Mouse (Mus musculus): Measurements from ENCODE around the gene Cpa1. TPM values are rescaled to one million over a fixed set of nuclear protein-coding genes. Genes with fewer than 3 reads are reported as not detected.

Cpa1 gene
- total and polyA plus RNA-seq, 3 experiments = not detected

DNA sequence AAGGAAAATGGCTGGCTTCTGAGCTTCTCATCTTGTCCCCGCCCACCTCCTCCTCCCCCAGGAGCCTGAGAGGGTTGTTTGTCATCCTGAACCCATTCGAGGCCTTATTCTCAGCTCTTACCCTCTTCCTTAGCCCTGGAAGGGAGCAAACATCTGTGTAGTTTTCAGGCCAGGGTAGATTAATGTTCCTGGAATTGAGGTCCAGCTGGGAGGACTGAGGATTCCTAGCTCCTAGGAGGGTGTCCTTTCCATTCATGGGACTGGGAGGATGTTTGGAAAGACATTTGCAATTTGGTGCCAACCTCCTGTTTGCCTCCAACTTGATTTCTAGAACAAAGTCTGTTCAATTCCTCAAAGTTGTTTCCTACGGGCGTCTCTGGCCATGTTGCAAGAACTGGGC, 18.4 kb upstream of the Cpa1 start:
- TF ChIP-seq POLR2AphosphoS2 (IDR thresholded peaks at IDR 0.05; ENCODE audit: low read length) (no peak), MAZ (IDR thresholded peaks at IDR 0.05; ENCODE audit: low read depth, low read length) (no peak), BHLHE40 (IDR thresholded peaks at IDR 0.05; ENCODE audit: borderline replicate concordance, low read depth, low read length) (no peak), CHD2 (IDR thresholded peaks at IDR 0.05; ENCODE audit: low read length) (no peak), NELFE (IDR thresholded peaks at IDR 0.05; ENCODE audit: low read depth, low read length) (no peak), TAL1 (IDR thresholded peaks at IDR 0.05; ENCODE audit: low read length) (no peak), HCFC1 (IDR thresholded peaks at IDR 0.05; ENCODE audit: low read depth, low read length) (no peak), E2F4 (IDR thresholded peaks at IDR 0.05; ENCODE audit: borderline replicate concordance, low read depth, low read length) (no peak), CHD1 (IDR thresholded peaks at IDR 0.05; ENCODE audit: low read depth, low read length) (no peak), ZMIZ1 (IDR thresholded peaks at IDR 0.05; ENCODE audit: low read depth, low read length) (no peak), ETS1 (IDR thresholded peaks at IDR 0.05; ENCODE audit: low read depth, low read length) (no peak), MXI1 (IDR thresholded peaks at IDR 0.05; ENCODE audit: low read depth, low read length) (no peak), UBTF (IDR thresholded peaks at IDR 0.05; ENCODE audit: borderline replicate concordance, insufficient read depth, low read depth, low read length) (no peak), MEF2A (IDR thresholded peaks at IDR 0.05; ENCODE audit: extremely low read depth, insufficient replicate concordance, low read depth, low read length, poor library complexity, severe bottlenecking) (no peak), SIN3A (IDR thresholded peaks at IDR 0.05; ENCODE audit: low read length) (no peak), MYB (IDR thresholded peaks at IDR 0.05; ENCODE audit: low read depth, low read length) (no peak), USF1 (IDR thresholded peaks at IDR 0.05; ENCODE audit: low read depth, low read length) (no peak), CTCF (IDR thresholded peaks at IDR 0.05 in 2 of 3, conservative IDR thresholded peaks at IDR 0.05 in 1 of 3; ENCODE audit: control insufficient read depth in 1 of 3, insufficient read depth in 1 of 3, low read depth in 2 of 3, low read length in 3 of 3, poor library complexity in 1 of 3, severe bottlenecking in 1 of 3) (no peak), GATA1 (IDR thresholded peaks at IDR 0.05; ENCODE audit: low read depth, low read length) (no peak)

DNA sequence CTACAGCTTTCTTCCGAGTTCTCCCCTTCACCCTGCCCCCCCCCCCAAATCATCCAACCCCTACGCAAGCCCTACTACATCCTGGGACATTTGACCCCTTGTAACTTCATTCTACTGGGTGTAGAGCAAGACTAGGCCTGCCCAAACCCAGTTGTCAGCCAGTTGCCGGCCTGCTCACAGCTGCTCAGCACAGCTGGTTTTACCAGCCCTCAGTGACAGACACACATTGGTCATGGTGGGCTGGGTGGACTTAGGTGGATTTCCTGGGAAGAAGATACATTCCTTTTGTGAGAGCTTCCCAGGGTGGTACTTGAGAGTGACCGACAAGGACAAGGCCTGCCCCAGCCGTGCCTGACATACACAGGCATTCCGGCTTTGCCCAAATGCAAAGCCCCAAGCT, 18.0 kb upstream of the Cpa1 start:
- DNase-seq (ENCODE audit: low read depth, low spot score) = no peak
- Histone ChIP-seq H3K36me3 (ENCODE audit: control insufficient read depth in 1 of 2, insufficient read depth in 2 of 2, low read length in 2 of 2) (0 out of 4 replicates have a peak, but pooled peaks cover 0 to 2% of the 10 kb centered on the region in 2 experiments), H3K79me2 (ENCODE audit: control insufficient read depth, insufficient read depth, low read length, poor library complexity) (no peaks in the 10 kb centered on the region), H3K9ac (ENCODE audit: control insufficient read depth, low read depth, low read length, poor library complexity, severe bottlenecking) (no peak overlapping the region), H3K27me3 (ENCODE audit: control insufficient read depth in 1 of 2, insufficient read depth in 2 of 2, low read length in 2 of 2) (peaks cover 0 to 3% of the 10 kb centered on the region in 2 experiments; a peak in 2 of 4 replicates), H3K4me1 (ENCODE audit: control insufficient read depth in 1 of 2, insufficient read depth in 2 of 2, low read length in 2 of 2) (peaks cover 0 to 4% of the 10 kb centered on the region in 2 experiments; a peak in 1 of 4 replicates), H3K27ac (ENCODE audit: control insufficient read depth, low read depth, low read length) (no peak overlapping the region), H3K4me3 (ENCODE audit: control insufficient read depth in 1 of 2, insufficient read depth in 1 of 2, low read depth in 2 of 2, low read length in 2 of 2) (no peak overlapping the region), H3K9me3 (replicated peaks; ENCODE audit: insufficient read depth, low read length) (no peaks in the 10 kb centered on the region)
- TF ChIP-seq CHD2 (IDR thresholded peaks at IDR 0.05; ENCODE audit: low read length) (no peak), UBTF (IDR thresholded peaks at IDR 0.05; ENCODE audit: borderline replicate concordance, insufficient read depth, low read depth, low read length) (no peak), MAX (IDR thresholded peaks at IDR 0.05; ENCODE audit: low read length) (no peak), USF1 (IDR thresholded peaks at IDR 0.05; ENCODE audit: low read depth, low read length) (no peak), NRF1 (IDR thresholded peaks at IDR 0.05; ENCODE audit: insufficient read depth, low read depth, low read length, poor library complexity, severe bottlenecking) (no peak), HCFC1 (IDR thresholded peaks at IDR 0.05; ENCODE audit: low read depth, low read length) (no peak), BHLHE40 (IDR thresholded peaks at IDR 0.05; ENCODE audit: borderline replicate concordance, low read depth, low read length) (no peak), POLR2AphosphoS2 (IDR thresholded peaks at IDR 0.05; ENCODE audit: low read length) (no peak)

More for the DNA sequence above, 18.4 kb upstream of the Cpa1 start:
- no peak for DNase-seq (ENCODE audit: low read depth, low spot score)
- Histone ChIP-seq H3K27ac (ENCODE audit: control insufficient read depth, low read depth, low read length) (no peak overlapping the region), H3K36me3 (ENCODE audit: control insufficient read depth in 1 of 2, insufficient read depth in 2 of 2, low read length in 2 of 2) (0 out of 4 replicates have a peak, but pooled peaks cover 0 to 2% of the 10 kb centered on the region in 2 experiments), H3K9me3 (replicated peaks; ENCODE audit: insufficient read depth, low read length) (no peaks in the 10 kb centered on the region), H3K4me3 (ENCODE audit: control insufficient read depth in 1 of 2, insufficient read depth in 1 of 2, low read depth in 2 of 2, low read length in 2 of 2) (no peak overlapping the region), H3K4me1 (ENCODE audit: control insufficient read depth in 1 of 2, insufficient read depth in 2 of 2, low read length in 2 of 2) (peaks cover 0 to 4% of the 10 kb centered on the region in 2 experiments; a peak in 1 of 4 replicates), H3K9ac (ENCODE audit: control insufficient read depth, low read depth, low read length, poor library complexity, severe bottlenecking) (no peak overlapping the region), H3K27me3 (ENCODE audit: control insufficient read depth in 1 of 2, insufficient read depth in 2 of 2, low read length in 2 of 2) (peaks cover 0 to 3% of the 10 kb centered on the region in 2 experiments; a peak in 2 of 4 replicates), H3K79me2 (ENCODE audit: control insufficient read depth, insufficient read depth, low read length, poor library complexity) (no peaks in the 10 kb centered on the region)
